Mouse (Mus musculus) left cerebral cortex, postnatal 36 days (tissue): ENCODE data around the gene Clec10a. TPM values are rescaled to one million over a fixed set of nuclear protein-coding genes. Genes with fewer than 3 reads are reported as not detected.

Experiments
- DNase-seq, 2 experiments: peaks; one replicate each; pipeline ENCODE4 v3.0.0; 2021 to 2022; ENCODE audit warnings: low spot score in 2 of 2, mixed read lengths in 1 of 2
- intact Hi-C: fragments of 180-260 bp; cut with DNase I; formaldehyde crosslinking; loops from one replicate; pipeline ENCODE4 v1.15.1; 2025
- total RNA-seq, 2 experiments: library from RNA; stranded (reverse); gene quantifications; 2 replicates each; pipeline ENCODE4 v1.2.3; 2021

The Clec10a gene
- total RNA-seq, 2 experiments from 2014 or later, result 1.3 to 1.8 TPM

GRCm38 (mm10) chr11:70213736-70214135 lies 57.7 kb downstream of the Clec10a start:
- intact Hi-C loops, result loop anchor here (5.0 kb wide), 2 partner anchors 156 to 281 kb away; no protein-coding TSS in a partner anchor
- DNase-seq, result peak in 1 of 2 experiments; percentile 60

GRCm38 (mm10) chr11:70214191-70214855 lies 58.3 kb downstream of the Clec10a start:
- intact Hi-C loops, result loop anchor here (5.0 kb wide), 2 partner anchors 157 to 282 kb away; no protein-coding TSS in a partner anchor
- peak in 1 of 2 experiments; percentile 56 for DNase-seq

- DNase-seq, result no peak
- intact Hi-C loops, result loop anchor here (5.0 kb wide), 2 partner anchors 158 to 283 kb away; no protein-coding TSS in a partner anchor
These were observed 58.8 kb downstream of the Clec10a start for GRCm38 (mm10) chr11:70214856-70215209.

- no peak for DNase-seq
- intact Hi-C loops, result no loop called here
These were observed 59.3 kb downstream of the Clec10a start for GRCm38 (mm10) chr11:70215301-70215700.

GRCm38 (mm10) chr11:70216103-70216502 lies 60.1 kb downstream of the Clec10a start:
- DNase-seq, result no peak
- intact Hi-C loops, result no loop called here

GRCm38 (mm10) chr11:70218039-70218438 lies 62.0 kb downstream of the Clec10a start:
- DNase-seq, result no peak
- intact Hi-C loops, result no loop called here

- intact Hi-C loops, result no loop called here
- DNase-seq, result peak in 1 of 2 experiments; percentile 8
These were observed 62.9 kb downstream of the Clec10a start for GRCm38 (mm10) chr11:70218741-70219470.

GRCm38 (mm10) chr11:70219873-70220272 lies 63.9 kb downstream of the Clec10a start:
- no peak for DNase-seq
- intact Hi-C loops, result no loop called here

GRCm38 (mm10) chr11:70220323-70220722 lies 64.3 kb downstream of the Clec10a start:
- peak in 1 of 2 experiments; percentile 27 for DNase-seq
- intact Hi-C loops, result no loop called here

Other genes starting within 250 kb of the Clec10a start
- gene Gps2, start 242.3 kb upstream of the Clec10a start, total RNA-seq, result 10 to 100 TPM; 25.9 to 32.4 TPM
- gene Eif5a, start 234.2 kb upstream of the Clec10a start, total RNA-seq, result 100 to 1,000 TPM; 406 to 453 TPM
- 10 to 100 TPM in 1 of 2 experiments, 1 to 10 TPM in 1; 4.6 to 14.7 TPM for gene Ybx2, start 220.4 kb upstream of the Clec10a start, total RNA-seq
- 1 to 10 TPM; 3.6 to 4.4 TPM for gene Slc2a4, start 208.0 kb upstream of the Clec10a start, total RNA-seq
- gene Cldn7, start 191.4 kb upstream of the Clec10a start, total RNA-seq, result not detected
- 100 to 1,000 TPM; 112 to 128 TPM for gene Ctdnep1, start 175.0 kb upstream of the Clec10a start, total RNA-seq
- 10 to 100 TPM; 79.2 to 88.5 TPM for gene Elp5, start 173.7 kb upstream of the Clec10a start, total RNA-seq
- 100 to 1,000 TPM; 199 to 219 TPM for gene Gabarap, start 165.1 kb upstream of the Clec10a start, total RNA-seq
- 10 to 100 TPM; 41.3 to 46.1 TPM for gene Phf23, start 160.4 kb upstream of the Clec10a start, total RNA-seq
- 10 to 100 TPM; 25.4 to 36.0 TPM for gene Dvl2, start 155.6 kb upstream of the Clec10a start, total RNA-seq
- 10 to 100 TPM; 54.3 to 58.5 TPM for gene Acadvl, start 140.8 kb upstream of the Clec10a start, total RNA-seq
- 100 to 1,000 TPM; 867 to 894 TPM for gene Dlg4, start 139.3 kb upstream of the Clec10a start, total RNA-seq
- 1 to 10 TPM in 1 of 2 experiments, under 1 TPM in 1; 0.99 to 1.1 TPM for gene Asgr1, start 102.1 kb upstream of the Clec10a start, total RNA-seq
- gene Asgr2, start 63.6 kb upstream of the Clec10a start, total RNA-seq, result not detected
- 1 to 10 TPM in 1 of 2 experiments, under 1 TPM in 1; 0.72 to 1.4 TPM for gene Mgl2, start 25.9 kb upstream of the Clec10a start, total RNA-seq
- 10 to 100 TPM; 30.7 to 38.2 TPM for gene Slc16a11, start 56.6 kb downstream of the Clec10a start, total RNA-seq
- gene Slc16a13, start 64.9 kb downstream of the Clec10a start, total RNA-seq, result 1 to 10 TPM; 7.2 to 8.1 TPM
- 1 to 10 TPM; 1.7 to 1.8 TPM for gene Bcl6b, start 73.6 kb downstream of the Clec10a start, total RNA-seq
- 10 to 100 TPM; 46.9 to 50.3 TPM for gene 0610010K14Rik, start 81.7 kb downstream of the Clec10a start, total RNA-seq
- 1 to 10 TPM; 5.3 to 6.4 TPM for gene Gm21988, start 83.6 kb downstream of the Clec10a start, total RNA-seq
- gene Rnasek, start 83.6 kb downstream of the Clec10a start, total RNA-seq, result 100 to 1,000 TPM; 246 to 287 TPM
- gene Alox12, start 99.2 kb downstream of the Clec10a start, total RNA-seq, result under 1 TPM; 0.25 to 0.43 TPM
- gene Alox12e, start 166.4 kb downstream of the Clec10a start, total RNA-seq, result under 1 TPM; 0.17 to 0.54 TPM
- under 1 TPM in 1 of 2 experiments, not detected in 1; 0.39 TPM for gene Alox15, start 195.8 kb downstream of the Clec10a start, total RNA-seq